Mouse (Mus musculus): ENCODE measurements around the gene Col9a3.

GRCm38 (mm10) chr2:180654666-180655065, 57.1 kb downstream of the Col9a3 start:
- TF ChIP-seq CTCF (IDR thresholded peaks at IDR 0.05; ENCODE audit: borderline replicate concordance, extremely low read depth, insufficient read depth, insufficient read length) (no peak), POLR2A (IDR thresholded peaks at IDR 0.05; ENCODE audit: borderline replicate concordance, extremely low read depth, insufficient read depth, insufficient read length, poor library complexity, severe bottlenecking) (no peak)
